Mouse (Mus musculus): ENCODE results near the gene Myo10.

Myo10 gene

GRCm38 (mm10) chr15:25762306-25762705, 140.0 kb downstream of the Myo10 start:
- no peak for DNase-seq (ENCODE audit: low read depth)

GRCm38 (mm10) chr15:25763106-25763505, 140.8 kb downstream of the Myo10 start:
- no peak for DNase-seq (ENCODE audit: low read depth)

- DNase-seq (ENCODE audit: low read depth), result no peak
These were observed 142.5 kb downstream of the Myo10 start for GRCm38 (mm10) chr15:25764653-25765352.

DNA sequence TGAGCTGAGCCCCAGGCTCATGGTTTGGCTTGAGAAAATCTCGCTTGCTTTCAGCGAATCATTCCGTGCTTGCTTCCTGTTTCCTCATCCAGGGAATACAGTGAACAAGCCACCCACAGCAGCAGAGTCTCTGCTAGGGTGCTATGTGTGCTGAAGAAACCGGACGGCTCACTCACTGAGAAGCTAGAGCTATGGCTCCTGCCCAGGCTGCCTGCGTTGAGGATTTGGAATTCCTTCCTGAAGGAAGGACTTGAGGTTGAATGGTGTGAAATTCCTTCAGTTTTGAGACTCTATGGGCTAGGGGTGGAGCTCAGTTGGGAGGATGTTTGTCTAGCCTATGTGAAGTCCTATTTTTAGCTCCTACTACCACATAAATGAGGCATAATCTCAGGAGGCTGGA, 145.5 kb downstream of the Myo10 start:
- DNase-seq (ENCODE audit: low read depth), result no peak

DNA sequence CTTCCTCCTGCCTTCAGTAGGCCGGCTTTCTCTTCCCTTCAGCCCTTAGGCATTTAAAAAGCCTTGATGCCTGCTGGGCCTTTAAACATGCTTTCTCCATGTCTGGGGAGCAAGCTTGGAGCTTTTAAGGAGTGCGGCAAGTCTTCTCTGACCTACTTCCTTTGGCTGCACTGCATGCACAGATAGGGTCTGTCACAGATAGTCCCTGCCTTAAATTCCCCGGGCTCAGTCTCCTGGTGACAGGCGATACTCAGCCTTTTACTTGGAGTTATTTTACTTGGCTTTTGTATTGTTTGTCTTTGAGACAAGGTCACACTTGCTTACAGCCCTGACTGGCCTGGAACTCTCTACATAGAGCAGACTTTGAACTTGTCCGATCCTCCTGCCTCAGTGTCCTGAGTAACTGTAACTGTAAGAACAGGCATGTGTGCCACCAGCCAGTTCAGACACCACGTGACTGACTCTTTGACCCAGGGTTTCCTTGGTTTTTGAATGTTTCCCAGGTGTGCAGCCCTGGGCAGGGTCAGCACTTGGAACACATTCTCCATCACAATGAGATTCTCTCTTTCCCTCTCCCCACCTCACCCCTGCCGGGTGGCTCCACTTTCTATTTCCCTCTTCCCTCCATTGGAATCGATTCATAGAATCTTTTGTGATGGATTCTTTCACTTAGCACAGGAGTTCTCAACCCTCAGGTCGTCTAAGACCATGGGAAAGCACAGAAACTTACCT, 147.4 kb downstream of the Myo10 start:
- DNase-seq (ENCODE audit: low read depth), result no peak

GRCm38 (mm10) chr15:25771782-25772181, 149.5 kb downstream of the Myo10 start:
- DNase-seq (ENCODE audit: low read depth), result no peak

- peak; percentile 33 for DNase-seq (ENCODE audit: low read depth)
These were observed 151.6 kb downstream of the Myo10 start for GRCm38 (mm10) chr15:25773711-25774513.

DNA sequence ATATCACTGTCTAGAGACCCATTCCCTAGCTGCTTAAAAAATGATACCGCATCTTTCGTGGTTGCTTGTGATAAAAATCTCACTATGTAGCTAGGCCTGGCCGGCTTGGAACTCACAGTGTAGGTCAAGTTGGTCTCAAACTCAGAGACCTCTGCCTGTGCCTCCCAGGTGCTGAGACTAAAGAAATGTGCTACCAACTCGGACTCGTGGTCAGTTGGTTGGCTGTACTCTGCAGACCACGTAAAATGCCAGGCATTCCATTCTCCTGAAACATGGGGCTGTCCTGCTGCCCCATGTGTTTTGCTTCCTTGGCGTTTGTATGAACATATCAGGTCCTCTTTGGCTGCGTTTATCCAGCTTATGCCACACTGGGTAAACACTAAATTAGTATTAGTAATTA, 156.6 kb downstream of the Myo10 start:
- DNase-seq (ENCODE audit: low read depth), result no peak

DNA sequence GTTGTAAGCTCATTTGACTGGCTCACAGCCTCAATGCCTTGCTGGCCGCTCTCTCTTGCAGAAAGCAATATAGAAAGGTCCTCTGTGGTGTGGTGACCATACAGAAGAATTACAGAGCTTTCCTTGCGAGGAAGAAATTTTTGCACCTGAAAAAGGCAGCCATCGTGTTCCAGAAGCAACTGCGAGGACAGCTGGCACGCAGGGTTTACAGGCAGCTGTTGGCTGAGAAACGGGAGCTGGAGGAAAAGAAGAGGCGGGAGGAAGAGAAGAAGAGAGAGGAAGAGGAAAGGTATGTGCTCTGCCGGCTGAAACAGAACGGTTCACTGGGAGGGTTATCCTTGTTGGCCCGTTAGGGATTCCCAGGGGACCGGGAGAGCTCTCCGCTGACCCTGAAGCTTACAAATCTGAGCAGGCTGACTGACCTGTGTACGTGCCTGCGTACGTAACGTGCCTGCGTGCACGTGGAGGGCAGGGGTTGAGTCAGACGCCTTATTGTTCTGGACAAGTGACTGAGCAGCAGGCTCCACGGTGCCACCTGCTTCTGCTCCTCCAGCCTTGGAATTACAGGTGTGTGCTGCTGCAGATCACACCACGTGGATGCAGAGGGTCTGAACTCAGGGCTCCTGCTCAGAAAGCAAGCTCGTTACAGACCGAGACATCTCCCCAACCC, 157.3 kb downstream of the Myo10 start:
- no peak for DNase-seq (ENCODE audit: low read depth)

GRCm38 (mm10) chr15:25781053-25781452, 158.7 kb downstream of the Myo10 start:
- no peak for DNase-seq (ENCODE audit: low read depth)

DNA sequence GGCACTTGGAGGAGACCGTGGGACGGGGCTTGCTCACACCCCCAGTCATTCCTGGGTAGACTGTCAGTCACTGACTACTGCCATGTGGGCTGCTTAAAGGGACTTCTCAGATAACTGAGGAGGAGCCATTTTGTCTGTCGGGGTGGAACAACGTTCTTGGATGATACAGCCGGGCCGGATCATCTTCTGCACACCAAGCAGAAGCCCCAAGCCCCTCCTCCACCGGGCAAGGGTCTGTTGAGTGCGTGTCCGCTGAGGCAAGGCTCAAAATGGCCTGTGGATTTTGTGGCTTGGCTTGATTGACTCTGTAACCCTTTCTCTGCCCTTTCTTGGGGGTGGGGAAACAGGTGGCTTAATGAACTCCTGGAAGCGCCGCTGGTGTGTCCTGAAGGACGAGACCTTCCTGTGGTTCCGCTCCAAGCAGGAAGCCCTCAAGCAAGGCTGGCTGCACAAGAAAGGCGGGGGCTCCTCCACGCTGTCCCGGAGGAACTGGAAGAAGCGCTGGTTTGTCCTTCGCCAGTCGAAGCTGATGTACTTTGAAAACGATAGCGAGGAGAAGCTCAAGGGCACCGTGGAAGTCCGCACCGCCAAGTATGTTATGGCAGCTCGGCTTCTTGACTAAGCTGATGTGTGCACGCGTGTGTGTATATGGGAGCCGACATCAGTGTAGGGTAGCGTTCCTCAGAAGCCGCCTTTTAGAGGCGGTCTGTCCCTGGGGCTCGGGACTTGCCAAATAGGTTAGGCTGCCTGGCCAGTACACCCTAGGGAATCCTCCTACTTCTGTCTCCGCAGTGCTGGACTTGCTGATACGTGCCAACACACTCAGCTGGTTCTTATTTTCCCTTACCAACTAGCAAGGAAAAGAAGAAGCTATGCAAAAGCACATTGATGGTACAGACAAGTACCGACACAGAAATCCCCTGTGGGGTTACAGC, 163.4 kb downstream of the Myo10 start:
- DNase-seq (ENCODE audit: low read depth), result no peak

DNA sequence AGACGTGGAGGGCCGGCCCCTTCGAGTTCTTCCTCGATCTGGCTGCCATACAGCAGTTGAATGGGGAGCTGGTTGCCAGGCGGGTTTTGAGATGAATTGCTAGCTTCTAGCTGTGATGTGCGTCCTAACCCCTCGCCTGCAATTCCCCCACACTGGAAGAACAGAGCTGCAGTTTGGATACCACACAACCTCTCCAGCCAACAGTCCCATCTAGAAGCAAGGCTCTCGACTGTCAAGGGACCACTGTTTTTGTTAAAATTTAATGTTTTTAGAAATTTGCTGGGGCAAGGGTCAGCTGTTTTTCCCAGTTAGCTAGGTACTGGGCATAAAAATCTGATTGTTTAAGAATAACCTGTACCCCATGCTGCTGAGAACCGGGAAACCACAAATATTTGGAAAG, 165.1 kb downstream of the Myo10 start:
- DNase-seq (ENCODE audit: low read depth), result no peak

DNA sequence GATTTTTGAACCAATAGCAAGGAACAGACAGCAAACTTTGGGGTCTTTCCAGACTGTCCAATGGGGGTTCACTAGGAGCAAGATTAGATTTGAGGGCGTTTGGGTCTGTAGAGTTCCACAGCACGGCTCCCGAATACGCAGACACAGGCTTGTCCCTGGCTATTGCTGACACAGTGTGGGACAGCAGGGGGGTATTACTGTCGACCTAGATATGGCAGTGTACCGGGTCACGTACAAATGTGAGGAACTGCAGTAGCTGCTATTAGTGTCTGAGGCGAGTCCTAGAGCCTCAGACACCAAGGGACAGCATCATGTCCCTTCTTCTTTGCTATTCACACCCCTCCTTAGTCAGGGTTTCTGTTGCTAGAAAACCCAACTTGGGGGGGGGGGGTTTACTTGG, 165.6 kb downstream of the Myo10 start:
- DNase-seq (ENCODE audit: low read depth), result no peak

DNA sequence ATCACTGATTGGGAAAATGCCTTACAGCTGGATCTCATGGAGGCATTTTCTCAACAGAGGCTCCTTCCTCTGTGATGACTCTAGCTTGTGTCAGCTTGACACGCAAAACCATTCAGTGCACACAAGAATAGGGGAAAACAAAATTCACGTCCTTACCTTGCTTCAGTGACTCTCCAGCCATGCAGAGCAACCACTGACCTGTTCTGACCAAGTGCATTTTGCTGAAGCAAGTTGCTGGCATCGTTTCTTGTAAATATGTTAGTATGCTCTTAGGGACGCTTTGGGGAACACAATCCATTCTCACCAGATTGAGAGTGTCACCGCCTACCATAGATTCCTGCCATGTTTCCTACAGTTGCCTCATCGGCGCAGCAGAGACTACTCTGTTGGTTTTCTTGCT, 166.2 kb downstream of the Myo10 start:
- DNase-seq (ENCODE audit: low read depth), result no peak

DNA sequence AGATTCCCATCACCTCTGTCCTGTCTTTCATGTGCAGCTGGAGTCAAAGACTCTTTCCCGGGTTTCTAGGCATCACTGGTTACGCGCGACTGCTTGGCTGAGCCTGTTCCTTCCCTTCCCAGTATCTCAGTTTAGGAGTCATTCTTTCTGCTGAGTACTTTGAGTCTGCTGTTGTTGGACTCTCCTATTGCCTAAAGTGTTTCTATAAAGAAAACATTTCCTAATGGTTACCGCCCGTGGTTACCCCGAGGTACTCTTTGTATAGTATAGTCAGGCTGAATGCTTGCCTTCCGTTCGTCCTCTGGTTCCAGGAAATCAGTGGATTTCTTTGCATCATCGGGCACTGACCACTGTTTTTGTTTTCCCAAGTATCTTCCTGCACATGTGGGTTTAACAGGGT, 166.9 kb downstream of the Myo10 start:
- DNase-seq (ENCODE audit: low read depth), result no peak

DNA sequence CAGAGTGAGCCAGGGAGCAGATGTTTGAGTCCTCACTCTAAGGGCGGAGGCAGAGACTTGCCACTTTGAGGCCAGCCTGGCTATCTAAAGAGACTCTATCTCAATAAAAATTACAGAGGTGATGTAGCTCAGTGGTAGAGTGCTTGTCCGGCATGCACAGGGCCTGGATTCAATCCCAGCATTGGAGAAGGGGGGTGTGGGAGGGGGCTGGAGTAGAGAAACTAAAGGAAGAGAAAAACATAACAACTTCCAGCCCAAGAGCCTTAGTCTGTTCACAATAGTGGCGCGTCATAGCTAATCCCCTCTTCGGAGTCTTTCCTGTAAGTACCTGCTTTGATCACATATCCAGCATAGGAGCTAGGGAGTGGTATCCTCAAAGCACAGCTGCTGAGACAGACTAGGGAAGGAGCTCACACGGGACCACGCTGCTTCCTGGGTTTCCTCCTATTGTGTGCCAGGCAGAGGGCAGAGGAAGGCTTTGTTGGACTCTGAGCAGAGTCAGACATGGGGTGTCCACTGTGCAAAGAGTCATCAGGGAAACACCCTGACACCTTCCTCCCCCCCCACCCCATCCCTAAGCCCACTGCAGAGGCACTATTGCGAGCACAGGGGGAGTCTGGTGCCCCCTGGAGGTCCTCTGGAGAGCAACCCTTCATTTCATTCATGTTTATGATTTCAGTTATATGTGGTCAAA, 169.5 kb downstream of the Myo10 start:
- no peak for DNase-seq (ENCODE audit: low read depth)

DNA sequence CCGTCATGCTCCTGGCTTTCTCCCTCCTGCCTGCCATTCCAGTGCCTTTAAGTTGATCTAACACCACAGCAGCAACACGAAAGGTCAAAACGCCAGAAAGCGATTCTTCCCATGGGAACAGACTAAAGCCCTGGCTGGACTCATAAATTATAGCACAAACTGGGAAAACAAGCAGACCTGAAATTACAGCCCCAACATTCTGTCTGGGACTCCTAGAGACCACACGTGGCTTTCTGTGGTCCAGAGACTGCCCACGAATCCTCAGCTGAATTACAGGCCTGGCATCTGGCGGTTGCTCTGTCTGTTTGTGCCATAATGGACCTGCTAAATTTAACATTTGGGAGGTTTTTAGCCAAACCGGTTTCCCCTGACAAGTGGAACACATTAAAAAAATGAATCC, 171.8 kb downstream of the Myo10 start:
- no peak for DNase-seq (ENCODE audit: low read depth)

- DNase-seq (ENCODE audit: low read depth), result no peak
These were observed 173.2 kb downstream of the Myo10 start for GRCm38 (mm10) chr15:25795496-25795895.

DNA sequence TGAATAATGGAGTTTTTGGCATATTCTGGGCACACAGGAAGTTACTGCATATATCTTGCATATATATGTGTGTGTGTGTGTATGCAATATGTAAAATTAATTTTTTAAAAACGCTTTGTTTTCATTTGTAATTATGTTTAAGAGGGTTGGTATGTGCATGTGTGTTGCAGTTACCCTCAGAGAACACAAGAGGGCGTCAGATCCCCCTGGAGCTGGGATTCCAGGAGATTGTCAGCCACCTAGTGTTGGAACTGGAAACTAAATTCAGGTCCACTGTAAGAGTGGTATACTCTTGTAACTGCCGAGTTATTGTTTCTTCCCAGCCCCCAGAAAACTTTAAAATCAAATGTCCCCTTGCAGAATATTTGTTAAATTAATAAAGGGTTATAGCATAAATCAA, 174.0 kb downstream of the Myo10 start:
- peak; percentile 50 for DNase-seq (ENCODE audit: low read depth)

GRCm38 (mm10) chr15:25797179-25797578, 174.9 kb downstream of the Myo10 start:
- DNase-seq (ENCODE audit: low read depth), result no peak

DNA sequence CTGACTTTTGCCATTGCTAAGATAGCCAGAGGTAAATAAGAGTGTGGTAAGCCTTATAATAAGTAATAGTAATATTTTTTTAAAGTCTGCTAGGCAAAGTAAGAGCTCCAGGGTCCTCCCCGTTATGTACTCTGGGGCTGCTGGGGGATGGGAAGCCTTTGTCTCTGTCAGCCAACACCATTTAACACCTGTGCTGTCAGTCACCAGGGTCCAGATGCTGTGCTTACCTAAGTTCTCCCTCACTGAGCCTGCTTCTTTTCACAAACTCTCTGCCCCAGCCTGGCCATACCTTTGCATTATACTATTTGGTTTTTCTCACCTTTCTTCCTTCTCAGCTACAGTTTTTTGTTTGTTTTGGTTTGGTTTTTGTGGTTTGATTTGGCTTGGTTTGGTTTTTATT, 175.6 kb downstream of the Myo10 start:
- no peak for DNase-seq (ENCODE audit: low read depth)

Measured in c-Kit-positive CD71-negative TER-119-negative erythroid progenitor cells, embryonic 14.5 days (primary cell).